Mouse (Mus musculus) natural killer cell, adult 2 months (primary cell): Measurements from ENCODE around the gene Zfr2.

ENCODE experiments used
- DNase-seq, 2 experiments: peaks; one replicate each; pipeline ENCODE4 v3.0.0; 2022; ENCODE audit warnings: low spot score in 2 of 2

Zfr2 gene

DNA sequence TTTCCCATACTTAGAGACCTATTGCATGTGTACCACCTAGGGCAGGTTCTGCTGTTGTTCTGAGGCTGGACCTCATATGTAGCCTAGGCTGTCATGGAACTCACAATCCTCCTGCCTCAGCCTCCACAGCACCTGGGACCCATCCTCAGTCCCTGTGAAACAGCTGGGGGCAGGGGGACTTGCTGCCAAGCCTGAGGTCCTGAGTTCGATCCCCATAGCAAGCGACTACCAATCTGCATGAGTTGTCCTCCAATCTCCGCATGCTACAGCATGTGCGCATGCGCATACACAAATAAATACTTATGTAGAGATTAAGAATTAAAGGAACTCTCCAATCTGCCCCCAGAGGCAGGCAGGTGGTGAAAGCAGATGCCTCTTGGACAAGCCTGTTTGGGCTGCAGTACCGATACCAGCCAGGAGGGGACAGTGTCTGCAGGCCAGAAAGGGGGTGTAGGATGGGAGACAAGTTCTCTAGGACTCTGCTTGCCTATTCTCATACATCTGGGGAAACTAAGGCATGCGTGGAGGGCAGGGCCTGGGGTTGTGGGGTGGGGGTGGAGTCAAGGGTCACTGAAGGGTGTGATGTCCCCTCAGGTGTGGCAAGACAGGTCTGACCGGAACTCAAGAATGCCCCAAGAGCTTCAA, 54.7 kb downstream of the Zfr2 start:
- peak; percentile 65 to 83 for DNase-seq

DNA sequence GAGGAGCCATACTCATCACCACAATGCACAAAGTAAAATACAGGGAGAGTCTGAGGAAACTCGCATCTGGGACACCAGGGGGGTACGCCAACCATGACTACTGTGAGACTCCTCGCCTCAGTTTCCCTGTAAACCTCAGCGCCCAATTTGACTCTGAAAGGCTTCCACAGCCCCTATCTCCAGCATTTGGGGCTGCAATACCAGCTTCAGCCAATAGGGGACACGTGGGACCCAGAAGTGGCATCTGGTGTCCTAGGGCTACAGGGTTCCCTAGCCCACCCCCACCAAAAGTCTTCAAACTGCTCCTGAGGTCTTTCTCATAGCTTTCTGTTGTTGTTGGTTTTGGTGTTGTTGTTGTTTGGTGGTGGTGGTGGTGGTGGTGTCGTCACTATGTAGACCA, 55.6 kb downstream of the Zfr2 start:
- peak in 1 of 2 experiments; percentile 60 for DNase-seq

DNA sequence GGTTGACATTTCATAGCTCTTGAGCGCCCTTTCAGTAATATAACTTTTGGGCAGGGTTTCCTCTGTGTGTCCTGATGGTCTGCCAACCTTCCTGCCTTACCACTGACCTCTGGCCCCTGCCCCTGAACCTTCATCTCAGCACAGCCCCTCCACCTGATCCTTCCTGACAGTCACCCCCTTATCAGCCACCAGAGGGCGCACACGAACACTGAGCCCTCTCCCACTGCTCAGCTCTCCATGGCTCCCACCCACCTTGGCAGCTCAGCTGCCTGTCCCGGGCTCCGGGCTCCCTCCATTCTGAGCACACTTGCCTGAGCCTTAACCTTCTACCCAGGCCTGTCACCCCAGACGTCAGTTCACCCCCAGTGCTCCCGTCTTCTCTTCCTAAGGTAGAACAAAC, 56.3 kb downstream of the Zfr2 start:
- peak; percentile 46 to 67 for DNase-seq

DNA sequence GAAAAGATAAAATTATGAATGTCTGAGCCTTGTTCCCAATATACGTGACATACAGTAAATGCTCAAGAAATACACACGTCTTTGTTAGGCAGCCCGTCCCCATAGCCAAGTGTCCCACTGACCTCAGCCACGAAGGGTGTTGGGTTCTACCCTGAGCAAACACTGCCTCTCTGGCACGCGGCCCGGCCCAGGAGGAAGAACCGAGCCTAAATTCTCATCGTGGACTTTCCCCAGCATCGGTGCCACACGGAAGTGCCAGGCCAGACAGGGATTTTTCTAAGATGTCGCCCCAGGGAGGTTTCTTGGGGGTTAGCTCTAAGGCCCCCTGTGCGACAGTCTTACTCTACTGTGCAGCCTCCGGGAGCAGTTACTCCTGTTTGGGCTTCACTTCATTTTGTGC, 56.9 kb downstream of the Zfr2 start:
- no peak for DNase-seq

DNA sequence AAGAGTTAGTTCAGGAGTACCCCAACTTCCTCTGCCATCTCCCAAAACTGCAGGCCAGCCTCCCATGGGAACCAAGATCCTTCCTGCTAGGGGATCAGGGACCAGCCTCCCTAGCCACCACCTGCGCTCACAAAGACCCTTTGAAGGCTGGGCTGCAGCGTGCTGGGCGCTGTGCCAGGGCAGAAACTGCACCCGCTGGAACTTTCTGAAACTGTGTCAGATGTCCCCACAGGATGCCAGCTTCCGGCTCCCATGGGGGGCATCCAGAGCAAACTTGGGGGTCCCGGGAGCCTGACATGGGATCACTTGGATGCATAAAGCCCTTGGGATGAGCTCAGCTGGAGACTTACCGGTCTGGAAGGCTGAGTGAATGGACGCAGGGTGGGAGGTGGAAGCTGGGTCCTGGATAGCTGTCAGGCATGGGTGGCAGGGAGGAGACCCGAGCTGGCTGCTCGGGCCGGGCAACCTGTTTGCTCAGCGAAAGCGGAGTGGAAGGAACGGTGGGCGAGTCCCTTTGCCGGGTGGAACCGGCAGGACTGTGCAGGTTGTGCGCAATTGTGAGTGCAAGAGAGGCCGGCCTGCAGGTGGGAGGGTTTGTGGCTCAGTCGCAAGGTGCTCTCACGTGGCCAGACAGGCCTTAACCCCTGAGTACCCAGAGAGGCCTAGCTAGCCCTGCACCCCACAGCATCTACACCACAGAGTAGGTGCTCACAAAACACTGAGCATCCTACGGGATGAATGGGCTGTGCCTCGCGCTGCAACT, 57.9 kb downstream of the Zfr2 start:
- DNase-seq: peak in 1 of 2 experiments; percentile 27

DNA sequence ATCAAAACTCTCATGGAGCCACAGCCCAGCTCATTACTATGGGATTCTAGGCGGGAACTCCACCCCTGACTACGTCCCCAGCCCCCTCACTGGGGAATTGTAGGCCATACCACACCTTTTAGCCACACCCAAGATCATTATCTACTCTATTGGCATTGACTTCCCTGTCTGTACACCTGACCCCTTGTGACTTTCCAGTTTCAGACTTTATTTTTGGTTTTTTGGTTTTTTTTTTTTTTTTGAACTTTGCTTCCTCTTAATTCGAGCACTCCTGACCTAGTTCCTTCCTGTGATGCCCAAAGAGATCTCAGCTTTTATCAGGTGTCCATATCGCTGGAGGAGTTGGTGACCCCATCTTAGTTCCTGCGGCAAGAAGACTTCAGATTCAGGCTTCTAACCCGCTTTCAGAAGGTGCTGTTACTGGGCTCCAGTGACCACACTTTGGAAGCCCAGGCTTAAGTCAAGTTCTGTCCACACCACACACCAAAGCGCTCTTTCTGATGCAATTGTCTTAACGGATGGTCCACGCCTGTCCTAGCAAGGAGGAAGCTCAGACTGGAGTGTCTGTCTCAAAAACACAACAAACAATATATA, 58.7 kb downstream of the Zfr2 start, which contains the start of gene Tjp3:
Gene Tjp3 (minus strand): TSS at position 71 of the 594 bp plus-strand sequence.
- DNase-seq: no peak

DNA sequence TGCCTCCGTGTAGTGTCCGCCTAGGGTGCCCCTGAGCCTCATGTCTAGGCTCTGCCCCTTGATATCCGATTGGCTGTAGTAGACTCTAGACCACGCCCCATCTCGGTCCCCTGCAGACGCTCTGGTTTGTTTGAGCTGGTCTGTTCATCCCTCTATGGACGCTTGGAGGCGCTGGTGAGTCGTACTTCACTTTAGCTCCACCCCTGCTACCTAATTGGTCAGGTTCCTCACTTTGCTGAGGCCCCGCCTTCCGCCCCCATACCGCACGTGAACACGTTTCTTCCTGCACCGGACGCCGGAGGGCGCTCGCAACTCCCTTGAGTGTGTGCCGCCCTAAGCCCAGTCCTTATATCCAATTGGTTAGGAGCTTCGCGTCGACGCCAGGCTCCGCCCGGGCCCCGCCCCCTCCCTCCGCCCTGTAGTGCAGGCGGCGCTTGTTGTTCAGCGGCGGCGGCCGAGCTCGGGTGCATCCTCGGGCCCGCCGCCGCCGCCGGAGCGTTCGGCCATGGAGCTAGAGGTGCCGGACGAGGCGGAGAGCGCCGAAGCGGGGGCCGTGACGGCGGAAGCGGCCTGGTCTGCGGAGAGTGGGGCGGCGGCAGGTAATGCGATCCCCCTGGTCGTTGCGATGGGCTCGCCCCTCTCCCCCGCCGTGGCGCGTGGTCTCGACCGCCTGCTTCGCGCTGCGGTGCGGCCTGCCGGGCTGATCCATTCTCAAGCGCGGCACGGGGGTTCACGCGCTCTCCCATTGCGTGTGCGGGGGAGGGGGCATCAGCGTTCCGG, 59.8 kb downstream of the Zfr2 start, which contains the start of gene Pip5k1c:
Gene Pip5k1c (plus strand): TSS at position 410 of the 780 bp plus-strand sequence.
- peak; percentile 100 for DNase-seq

DNA sequence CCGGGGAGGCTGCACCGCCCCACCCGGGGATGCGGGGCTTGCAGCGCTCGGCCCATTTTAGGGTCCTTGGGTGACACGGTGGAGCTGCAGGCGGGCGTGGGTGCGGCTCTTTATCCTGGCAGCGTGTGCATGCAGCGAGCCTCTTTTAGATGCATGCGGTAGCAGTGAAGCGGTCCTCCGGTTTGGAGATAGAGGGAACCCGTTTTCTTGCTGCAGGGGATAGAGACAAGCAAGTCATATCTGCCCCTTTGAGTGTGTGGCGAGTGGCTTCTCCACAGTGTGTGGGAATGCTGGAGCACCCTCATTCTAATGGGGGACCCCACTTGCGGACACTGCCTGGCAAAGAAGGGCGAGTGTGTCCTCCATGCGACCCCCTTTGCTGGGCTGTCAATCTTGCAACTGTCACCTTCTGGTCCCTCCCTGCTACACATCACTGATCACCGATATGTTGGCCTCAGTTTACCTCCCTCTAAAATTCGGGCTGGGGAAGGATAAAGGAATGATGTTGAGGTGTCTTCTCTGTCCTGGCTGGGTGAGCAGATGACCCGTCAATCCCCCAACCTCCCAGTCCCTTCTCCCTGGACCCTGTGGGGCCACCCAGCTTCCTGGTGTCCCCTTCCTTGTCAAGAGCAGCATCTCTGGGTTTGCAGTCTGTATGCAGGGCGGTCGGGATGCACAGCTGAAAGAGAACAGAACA, 60.5 kb downstream of the Zfr2 start:
- no peak for DNase-seq

DNA sequence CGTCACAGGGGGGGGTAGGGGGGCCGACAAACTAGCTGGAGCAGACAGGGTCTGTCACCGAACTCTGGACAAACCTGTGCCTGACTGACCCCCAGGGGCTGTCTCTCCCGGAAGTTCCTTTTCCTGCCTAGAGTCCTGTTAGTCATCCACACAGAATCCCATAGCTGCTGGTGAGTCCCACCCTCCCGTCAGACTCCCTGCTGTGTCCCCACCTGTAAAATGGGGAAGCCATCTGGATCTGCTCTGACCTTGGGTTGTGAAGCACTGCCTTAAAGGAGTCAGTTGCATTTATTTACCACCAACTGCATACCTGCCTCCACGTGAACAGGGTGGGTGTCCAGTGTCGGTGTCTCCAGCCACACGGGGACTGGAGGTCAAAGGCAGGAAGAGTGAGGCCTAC, 61.5 kb downstream of the Zfr2 start:
- no peak for DNase-seq

DNA sequence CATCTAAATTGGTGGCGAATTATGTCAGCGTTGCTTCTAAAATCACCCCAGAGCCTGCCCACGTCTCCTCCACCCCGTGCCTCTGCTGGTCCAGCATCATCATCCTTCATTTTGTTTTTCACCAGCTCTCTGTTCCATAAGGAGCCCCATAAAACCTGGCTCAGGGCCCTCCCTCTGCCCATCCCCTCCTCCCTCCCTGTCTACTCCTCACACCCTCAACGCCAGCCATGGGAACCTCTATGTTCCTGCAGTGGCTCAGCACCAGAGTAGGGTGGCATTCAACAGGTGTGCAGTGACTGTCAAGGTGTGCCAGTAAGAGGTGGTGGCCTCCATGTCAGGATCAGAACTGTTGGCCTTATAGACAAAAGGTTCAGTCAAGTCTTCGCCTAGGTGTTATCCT, 62.2 kb downstream of the Zfr2 start:
- DNase-seq: no peak

DNA sequence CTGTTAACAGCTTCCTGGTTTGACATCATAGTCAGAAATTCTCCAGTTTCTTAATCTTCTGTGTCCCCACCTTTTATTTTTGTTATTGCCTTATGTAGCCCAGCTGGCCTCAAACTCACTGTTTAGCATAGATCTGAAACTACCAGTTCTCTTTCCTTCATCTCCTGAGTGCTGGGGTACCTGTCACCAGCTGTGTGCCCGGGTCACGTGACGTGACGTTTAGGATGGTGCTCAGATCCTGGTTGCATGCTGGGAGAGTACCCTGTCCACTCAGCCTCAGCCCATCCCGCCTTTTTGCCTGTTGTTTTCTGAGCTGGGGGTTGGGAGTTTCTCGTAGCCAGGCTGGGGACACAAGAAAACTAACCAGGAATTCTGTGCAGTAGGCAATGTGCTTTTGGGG, 64.3 kb downstream of the Zfr2 start:
- peak in 1 of 2 experiments; percentile 68 for DNase-seq

DNA sequence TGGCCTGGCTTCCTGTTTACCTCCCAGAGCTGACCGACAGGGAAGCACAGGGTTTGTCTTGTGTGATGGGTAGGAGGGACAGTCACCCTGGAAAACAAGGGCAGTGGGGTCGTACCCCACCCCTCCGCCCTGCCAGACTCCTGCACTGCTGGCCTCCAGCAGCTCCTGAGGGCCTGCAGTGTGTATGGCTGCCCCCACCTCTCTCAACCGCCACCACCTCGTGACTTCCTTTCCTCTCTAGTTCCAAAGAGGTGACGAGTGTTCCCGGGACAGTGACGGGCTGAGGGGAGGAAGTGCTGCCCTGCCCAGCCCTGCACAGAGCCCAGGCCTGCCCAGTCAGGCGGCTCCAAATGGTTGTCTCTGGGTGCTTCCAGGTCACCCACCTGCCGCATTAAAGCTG, 64.9 kb downstream of the Zfr2 start:
- peak; percentile 86 to 87 for DNase-seq

DNA sequence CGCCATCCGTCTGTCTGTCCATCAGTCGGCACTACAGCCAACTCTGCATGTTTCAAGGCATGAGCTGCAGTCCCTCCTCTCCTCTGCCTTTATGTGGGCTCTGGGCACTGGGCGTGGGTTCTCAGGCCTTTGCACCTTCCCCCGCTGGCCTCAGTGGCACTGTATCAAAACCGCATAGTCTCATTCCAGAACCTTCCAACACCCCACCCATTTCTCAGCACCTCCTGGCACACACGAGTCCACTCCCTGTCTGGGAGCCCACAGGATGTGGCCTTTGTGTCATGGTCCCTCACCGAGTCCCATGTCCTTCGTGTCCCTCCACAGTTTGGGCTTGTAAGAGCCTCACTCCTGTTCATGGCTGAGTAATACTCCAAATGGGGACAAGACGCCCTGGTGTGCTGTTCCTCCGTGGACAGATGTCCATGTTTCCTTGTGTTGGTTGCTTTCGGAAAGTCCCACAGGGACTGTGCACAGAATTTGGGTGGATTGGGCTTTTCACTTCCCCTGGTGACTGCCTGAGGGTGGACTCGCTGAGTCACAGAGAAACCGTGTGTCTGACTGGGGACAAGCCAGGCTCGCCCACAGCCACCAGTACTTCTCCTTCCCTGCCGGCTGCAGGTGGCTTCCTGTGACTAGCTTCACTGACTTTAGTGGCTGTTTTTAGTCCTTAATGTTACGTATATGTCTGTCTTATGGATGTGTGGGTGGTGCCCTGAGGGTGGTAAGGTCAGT, 65.6 kb downstream of the Zfr2 start:
- DNase-seq: peak; percentile 70 to 84

DNA sequence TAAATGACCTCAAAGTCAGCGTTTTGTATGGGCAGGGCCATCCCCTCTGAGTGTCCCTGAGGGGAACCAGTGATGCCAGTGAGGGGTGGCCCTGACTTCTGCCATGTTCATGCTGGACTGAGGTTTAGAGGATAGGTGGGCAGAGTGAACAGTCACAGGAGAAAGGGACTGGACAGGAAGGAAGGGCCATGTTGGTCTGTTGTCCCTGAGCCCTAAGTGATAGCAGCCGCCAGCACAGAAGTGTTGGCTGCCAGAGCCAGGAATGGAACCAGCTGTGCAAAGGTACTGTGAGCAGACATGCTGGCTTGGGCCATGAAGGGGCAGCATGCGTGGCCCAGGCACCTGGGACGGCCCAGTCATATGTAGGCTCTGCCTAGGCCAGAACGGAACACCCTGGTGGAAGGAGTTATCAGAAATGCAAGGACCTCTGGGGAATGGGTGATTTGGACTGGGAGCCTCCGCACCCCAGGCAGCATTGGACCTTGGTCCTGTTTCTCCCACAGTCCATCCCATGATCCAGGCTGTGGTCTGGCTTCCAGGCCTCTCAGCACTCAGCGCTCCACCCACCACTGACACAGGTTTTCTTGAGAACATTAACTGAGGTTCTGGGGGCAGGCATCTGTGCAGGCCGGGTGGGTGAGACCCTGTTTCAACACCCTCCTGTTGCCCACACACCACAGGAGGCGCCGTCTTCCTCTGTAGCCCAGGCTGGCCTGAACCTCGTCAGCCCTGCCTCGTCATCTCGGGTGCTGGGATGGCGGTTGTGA, 66.8 kb downstream of the Zfr2 start:
- DNase-seq: no peak

DNA sequence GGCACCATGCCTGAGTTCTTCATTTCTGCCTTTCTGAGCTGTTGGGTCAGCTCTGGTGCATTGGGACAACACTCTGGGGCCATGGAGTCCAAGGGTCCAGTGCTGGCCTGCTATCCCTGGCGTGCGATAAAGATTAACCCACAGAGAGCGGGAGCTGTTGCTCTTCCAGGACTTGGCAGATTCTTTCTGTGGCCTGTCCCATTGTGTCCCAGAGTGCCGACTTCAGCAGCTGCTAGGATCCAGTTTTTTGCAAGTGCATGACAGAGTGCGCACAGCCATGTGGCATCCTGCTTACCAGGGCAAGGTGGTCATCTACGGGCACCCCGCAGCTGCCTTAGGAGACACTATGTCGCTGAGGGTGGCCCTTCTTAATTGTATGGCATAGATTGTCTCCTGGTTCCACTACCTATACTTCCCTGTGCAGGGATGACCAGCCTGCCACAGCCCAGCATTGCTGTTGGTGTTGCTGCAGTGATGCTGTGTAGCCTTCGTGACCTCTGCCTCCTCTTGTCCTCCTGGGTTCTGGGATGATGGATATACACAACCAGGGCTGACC, 67.5 kb downstream of the Zfr2 start:
- DNase-seq: no peak

DNA sequence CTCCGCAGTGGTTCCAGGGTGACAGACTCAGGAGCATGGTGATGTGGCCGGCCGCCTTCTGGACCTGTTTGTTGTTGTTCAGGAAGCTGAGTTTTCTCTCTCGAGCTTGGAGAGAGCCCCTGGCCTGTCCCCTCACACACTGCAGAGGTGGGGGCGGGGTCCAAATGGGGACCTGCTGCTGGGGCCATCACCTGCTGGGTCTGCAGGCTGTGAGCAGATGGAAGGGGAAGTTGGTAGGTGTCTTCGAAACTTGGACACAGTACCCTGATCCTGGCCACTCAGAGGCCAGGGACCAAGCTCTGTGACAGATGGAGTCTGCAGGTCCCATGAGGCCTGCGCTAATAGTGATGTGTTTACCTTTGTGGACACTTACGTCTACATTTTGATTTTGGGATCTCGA, 68.4 kb downstream of the Zfr2 start:
- DNase-seq: peak in 1 of 2 experiments; percentile 20
